Mouse (Mus musculus): ENCODE data around the gene 4930433I11Rik. TPM values are rescaled to one million over a fixed set of nuclear protein-coding genes. Genes with fewer than 3 reads are reported as not detected.
"Not testable (repeated sequence)": the region's sequence is repeated elsewhere in the genome, so short reads cannot be mapped to it uniquely, and the experiment has no call there.

4930433I11Rik gene
- not detected for total RNA-seq (2021)
- long read RNA-seq, experiment 1, result 0 reads
- long read RNA-seq, experiment 2, result 0 reads

DNA sequence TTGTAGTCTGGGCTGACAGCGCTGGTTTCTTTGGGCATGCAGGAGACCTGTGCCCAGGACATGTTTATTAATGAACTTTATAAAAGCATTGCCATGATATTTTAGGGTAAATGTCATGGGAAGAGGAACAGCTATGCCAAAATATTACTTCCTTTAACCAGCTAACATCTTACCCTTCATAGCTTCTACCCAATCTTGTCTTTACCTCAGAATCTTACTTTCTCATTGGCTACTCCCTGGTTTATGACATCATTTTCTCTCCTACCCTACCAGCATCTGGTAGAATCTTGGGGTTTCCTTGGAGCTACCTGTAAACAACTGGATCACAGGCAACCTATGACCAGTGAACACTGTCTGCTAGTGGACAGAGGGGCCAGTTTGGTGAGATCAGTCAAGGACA is at the start of gene 4930433I11Rik:
Gene 4930433I11Rik, plus strand, starts transcription at position 301 of the 400 bp plus-strand sequence.
- DNase-seq, result no peak

GRCm38 (mm10) chr7:40939371-40939770 is 48.0 kb upstream of the 4930433I11Rik start:
- no peak for DNase-seq

DNA sequence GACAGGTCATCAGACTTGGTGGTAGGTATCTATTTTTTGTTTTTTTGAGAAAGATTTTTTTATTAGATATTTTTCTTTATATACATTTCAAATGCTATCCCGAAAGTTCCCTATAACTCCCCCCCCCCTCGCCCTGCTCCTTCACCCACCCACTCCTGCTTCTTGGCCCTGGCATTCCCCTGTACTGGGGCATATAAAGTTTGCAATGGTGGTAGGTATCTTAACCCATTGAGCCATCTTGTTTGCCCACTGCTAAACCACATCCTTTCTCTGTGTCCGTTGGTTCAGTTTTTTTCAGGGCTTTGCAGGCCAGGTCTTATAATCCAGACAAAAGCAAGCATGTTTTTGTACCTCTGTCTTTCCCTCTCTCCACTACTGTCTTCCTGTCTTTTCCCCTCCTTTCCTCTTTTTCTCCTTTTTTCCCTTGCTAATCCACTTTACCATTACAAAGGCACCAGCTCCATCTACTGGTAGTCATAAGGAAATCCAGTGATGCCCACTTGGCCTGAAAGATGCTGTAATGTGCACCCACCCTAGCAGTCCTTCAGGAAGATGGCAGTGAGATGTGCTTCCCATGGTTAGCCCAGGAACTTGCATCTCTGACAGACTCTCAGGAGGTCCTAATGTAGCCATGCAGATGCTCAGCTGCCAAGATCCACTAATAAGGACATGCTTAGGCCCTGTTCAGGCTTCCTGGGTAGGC is 45.0 kb upstream of the 4930433I11Rik start:
- no peak for DNase-seq

DNA sequence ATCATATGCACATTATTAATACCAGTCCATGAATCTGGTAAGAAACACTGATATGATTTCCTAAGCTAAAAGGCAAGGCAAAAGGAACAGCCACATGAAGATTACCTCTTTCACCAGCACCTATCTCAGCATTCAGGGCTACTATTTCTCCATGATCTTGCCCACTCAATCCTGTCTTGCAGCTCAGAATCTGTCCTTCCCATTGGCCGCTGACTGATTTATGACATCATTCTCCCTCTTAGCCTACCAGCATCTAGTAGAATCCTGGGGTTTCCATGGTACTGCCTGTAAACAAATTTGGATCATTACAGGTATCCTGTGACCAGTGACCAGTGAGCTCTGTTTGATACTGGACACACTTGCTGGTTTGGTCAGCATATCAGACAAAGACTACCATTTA is 45.1 kb downstream of the 4930433I11Rik start, which contains the start of gene Gm4884:
Gene Gm4884, plus strand, starts transcription at position 301 of the 400 bp plus-strand sequence.
- DNase-seq, result not testable (repeated sequence)

- not testable (repeated sequence) for DNase-seq
These were observed 56.7 kb downstream of the 4930433I11Rik start for GRCm38 (mm10) chr7:41044058-41044457.

Other genes with a start within 250 kb of the 4930433I11Rik start
- gene Vstm2b, start 89.2 kb upstream of the 4930433I11Rik start, total RNA-seq (2021), result 1 to 10 TPM in 1 of 2 experiments, under 1 TPM in 1; 0.89 to 2.2 TPM
- not detected for gene Gm4884, start 45.2 kb downstream of the 4930433I11Rik start, total RNA-seq (2021)
- not detected for gene Gm5592, start 166.3 kb downstream of the 4930433I11Rik start, total RNA-seq (2021)

Data from adrenal gland, postnatal 36 days (tissue).